Mouse (Mus musculus) lung, adult 18-20 months (tissue): ENCODE data around the gene Zfp11.
"Not testable (repeated sequence)": the region's sequence is repeated elsewhere in the genome, so short reads cannot be mapped to it uniquely, and the experiment has no call there.

Source experiments
- DNase-seq, 2 experiments: peaks; one replicate each; pipeline ENCODE4 v3.0.0; 2022; ENCODE audit warnings: mixed read lengths in 2 of 2

The Zfp11 gene

GRCm38 (mm10) chr5:129670036-129670458 is at the start of gene Zfp11:
Gene Zfp11 (minus strand): TSS chr5:129670099.
- peak; percentile 71 to 73 for DNase-seq

GRCm38 (mm10) chr5:129717016-129717415 is 47.1 kb upstream of the Zfp11 start:
- no peak for DNase-seq

GRCm38 (mm10) chr5:129715326-129715861 is 45.5 kb upstream of the Zfp11 start, which contains the start of gene Mrps17:
Gene Mrps17 (plus strand): TSS chr5:129715497.
- DNase-seq = peak; percentile 94 to 96

GRCm38 (mm10) chr5:129708412-129708811 is 38.5 kb upstream of the Zfp11 start, which contains the start of gene Sept14:
Gene Sept14 (minus strand): TSS chr5:129708512.
- DNase-seq = no peak

- no peak for DNase-seq
Observed at GRCm38 (mm10) chr5:129703368-129703767, 33.5 kb upstream of the Zfp11 start.

GRCm38 (mm10) chr5:129701706-129702105 is 31.8 kb upstream of the Zfp11 start:
- DNase-seq = no peak

- no peak for DNase-seq
Observed at GRCm38 (mm10) chr5:129700506-129700905, 30.6 kb upstream of the Zfp11 start.

- DNase-seq = no peak
Observed at GRCm38 (mm10) chr5:129690528-129690927, 20.6 kb upstream of the Zfp11 start.

GRCm38 (mm10) chr5:129687621-129688020 is 17.7 kb upstream of the Zfp11 start:
- no peak for DNase-seq

GRCm38 (mm10) chr5:129685141-129685540 is 15.2 kb upstream of the Zfp11 start:
- not testable (repeated sequence) for DNase-seq

GRCm38 (mm10) chr5:129669453-129670035 is 355 bp downstream of the Zfp11 start:
- no peak for DNase-seq

- no peak for DNase-seq
Observed at GRCm38 (mm10) chr5:129667851-129668250, 2.0 kb downstream of the Zfp11 start.

- no peak for DNase-seq
Observed at GRCm38 (mm10) chr5:129666271-129666909, 3.5 kb downstream of the Zfp11 start.

GRCm38 (mm10) chr5:129664090-129664489 is 5.8 kb downstream of the Zfp11 start:
- DNase-seq = no peak

- DNase-seq = no peak
Observed at GRCm38 (mm10) chr5:129657931-129658330, 12.0 kb downstream of the Zfp11 start.

GRCm38 (mm10) chr5:129657016-129657415 is 12.9 kb downstream of the Zfp11 start:
- no peak for DNase-seq

GRCm38 (mm10) chr5:129650858-129651257 is 19.0 kb downstream of the Zfp11 start:
- DNase-seq = no peak

- DNase-seq = not testable (repeated sequence)
Observed at GRCm38 (mm10) chr5:129632270-129633250, 37.3 kb downstream of the Zfp11 start.

GRCm38 (mm10) chr5:129626586-129626985 is 43.3 kb downstream of the Zfp11 start:
- DNase-seq = not testable (repeated sequence)

- DNase-seq = no peak
Observed at GRCm38 (mm10) chr5:129626099-129626498, 43.8 kb downstream of the Zfp11 start.

GRCm38 (mm10) chr5:129621361-129621760 is 48.5 kb downstream of the Zfp11 start:
- no peak for DNase-seq

GRCm38 (mm10) chr5:129620600-129620999 is 49.3 kb downstream of the Zfp11 start:
- DNase-seq = not testable (repeated sequence)

- peak; percentile 34 to 51 for DNase-seq
Observed at GRCm38 (mm10) chr5:129611060-129611459, 58.8 kb downstream of the Zfp11 start.
